Mouse (Mus musculus): ENCODE data around the gene Ago4.
"Not testable (repeated sequence)": the region's sequence is repeated elsewhere in the genome, so short reads cannot be mapped to it uniquely, and the experiment has no call there.

Gene Ago4

DNA sequence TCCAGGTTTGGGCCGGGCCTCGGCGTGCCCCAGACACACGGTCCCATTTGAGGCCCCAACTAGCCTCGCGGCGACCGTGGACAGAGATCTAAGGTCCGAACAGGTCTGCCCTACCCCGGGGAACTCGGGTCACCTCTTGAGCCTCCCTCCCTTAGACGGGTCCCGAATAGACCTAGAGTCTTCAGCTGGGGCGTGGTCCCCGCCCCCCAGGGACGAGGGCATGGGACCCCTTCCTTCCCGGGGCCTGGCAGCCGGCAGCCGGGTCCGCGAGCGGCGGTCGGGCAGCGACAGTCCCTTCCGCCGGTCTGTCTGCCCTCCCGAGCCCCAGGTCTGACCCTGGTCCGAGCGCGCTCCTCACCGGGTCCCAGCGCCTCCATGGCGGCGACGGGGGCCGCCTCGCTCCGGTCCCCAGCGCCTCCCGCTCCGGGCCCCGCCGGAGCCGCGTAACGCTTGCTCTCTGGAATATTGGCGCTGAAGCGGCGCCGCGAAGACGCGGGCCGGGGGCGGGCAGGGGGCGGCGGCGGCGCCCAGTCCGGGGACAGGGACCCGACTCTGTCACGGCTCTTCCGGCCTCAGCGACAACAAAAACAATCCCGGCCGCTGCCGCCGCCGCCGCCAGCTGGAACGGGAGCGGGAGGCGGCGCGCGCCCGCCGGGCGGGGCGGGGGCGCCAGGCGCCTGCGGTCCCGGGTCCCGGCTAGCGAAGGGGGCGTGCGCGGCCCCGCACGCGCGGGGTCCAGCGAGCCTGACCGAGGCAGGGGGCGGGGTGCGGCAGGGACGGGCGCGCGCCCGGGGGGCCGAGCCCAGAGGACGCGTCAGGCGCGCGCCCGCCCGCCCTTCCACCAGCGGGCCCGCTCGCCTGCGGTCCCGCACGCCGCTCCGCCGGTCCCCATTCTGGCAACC, at the start of gene Ago4:
Gene Ago4 (minus strand): TSS at position 646 of the 902 bp plus-strand sequence.
- peak; percentile 32 to 60 for DNase-seq (ENCODE audit: low spot score in 2 of 2)

DNA sequence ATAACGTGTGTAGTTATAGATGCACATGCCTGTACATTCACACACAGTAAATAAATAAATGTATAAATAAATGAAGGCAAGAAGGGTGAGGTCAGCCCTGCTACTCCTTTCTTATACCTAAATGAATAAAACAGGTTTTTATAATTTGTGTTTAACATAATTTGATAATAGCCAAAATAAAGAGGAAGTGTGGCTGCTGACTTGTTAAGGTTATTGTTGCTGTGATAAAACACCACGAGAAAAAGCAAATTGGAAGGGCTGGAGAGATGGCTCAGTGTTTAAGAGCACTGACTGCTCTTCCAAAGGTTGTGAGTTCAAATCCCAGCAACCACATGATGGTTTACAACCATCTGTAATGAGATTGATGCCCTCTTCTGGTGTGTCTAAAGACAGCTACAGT, 45.8 kb upstream of the Ago4 start:
- DNase-seq (ENCODE audit: low spot score in 2 of 2), result no peak

DNA sequence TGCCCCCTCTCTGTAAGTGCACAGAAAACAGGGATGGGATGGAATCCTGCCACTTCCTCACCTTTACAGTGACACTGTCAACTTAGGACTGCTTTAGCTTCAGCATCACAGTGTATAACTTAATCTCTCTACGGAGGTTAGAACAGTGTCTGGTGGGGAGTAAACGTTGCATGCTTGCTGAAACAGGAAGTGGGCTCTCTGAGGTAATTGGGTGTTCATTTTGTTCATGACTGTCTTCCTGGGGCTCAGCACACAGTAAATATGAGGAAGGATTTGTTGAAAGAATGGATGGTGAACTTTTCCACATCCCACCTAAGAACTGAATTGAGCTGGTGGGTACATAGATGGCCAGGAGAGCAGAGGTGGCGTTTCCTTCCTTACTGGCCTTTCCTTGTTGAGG, 44.6 kb upstream of the Ago4 start:
- no peak for DNase-seq (ENCODE audit: low spot score in 2 of 2)

DNA sequence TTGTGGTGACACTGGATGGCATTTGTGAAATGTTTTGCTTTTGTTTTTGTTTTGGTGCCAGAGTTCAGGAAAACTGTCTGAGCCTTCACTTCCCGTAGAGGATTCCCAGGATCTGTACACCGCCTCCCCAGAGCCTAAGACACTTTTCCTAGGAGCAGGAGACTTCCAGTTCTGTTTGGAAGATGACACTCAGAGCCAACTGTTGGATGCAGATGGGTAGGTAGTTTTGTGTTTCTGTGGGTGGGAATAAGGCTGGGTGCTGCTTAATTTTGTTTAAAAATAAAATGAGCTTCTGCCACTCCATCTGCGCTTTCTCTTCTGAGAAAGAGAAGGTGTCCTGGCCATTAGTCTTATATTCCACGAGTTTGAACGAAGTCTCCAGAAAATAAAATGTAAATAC, 43.0 kb upstream of the Ago4 start:
- DNase-seq (ENCODE audit: low spot score in 2 of 2), result no peak

DNA sequence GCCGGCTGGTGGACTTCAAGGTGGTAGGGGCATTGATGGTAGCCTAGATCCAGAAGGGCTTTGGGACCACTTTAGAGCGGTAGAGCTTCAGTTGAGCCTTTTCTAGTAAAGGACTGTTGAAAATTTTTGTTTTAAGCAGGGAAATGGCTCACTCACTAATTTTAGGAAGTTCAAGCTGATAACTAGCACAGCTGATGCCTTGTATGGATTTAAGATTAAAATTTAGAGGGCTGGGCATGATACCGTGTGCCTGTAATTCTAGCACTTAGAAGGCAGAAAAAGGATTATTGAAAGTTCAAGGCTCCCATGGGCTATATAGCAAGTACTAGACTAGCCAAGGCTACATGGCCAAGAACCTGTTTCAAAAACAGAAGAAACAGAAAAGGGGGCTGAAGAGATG, 36.5 kb upstream of the Ago4 start:
- no peak for DNase-seq (ENCODE audit: low spot score in 2 of 2)

DNA sequence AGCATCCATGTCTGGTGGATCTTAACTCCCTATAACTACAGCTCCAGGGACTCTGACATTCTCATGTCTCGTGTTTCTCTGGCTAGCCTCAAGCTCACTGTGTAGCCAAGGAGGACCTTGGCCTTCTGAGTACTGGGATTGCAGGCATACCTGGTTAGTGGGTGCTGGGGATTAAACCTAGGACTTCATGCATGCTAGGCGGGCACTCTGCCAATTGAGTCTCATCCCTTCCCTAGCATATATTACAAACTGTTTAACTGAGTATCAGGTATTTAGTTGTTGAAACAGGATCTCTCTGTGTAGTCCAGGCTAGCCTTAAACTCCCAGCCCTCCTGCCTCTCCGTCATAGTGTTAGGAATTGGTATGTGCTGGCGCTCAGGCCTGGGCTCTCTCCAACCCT, 34.0 kb upstream of the Ago4 start:
- no peak for DNase-seq (ENCODE audit: low spot score in 2 of 2)

DNA sequence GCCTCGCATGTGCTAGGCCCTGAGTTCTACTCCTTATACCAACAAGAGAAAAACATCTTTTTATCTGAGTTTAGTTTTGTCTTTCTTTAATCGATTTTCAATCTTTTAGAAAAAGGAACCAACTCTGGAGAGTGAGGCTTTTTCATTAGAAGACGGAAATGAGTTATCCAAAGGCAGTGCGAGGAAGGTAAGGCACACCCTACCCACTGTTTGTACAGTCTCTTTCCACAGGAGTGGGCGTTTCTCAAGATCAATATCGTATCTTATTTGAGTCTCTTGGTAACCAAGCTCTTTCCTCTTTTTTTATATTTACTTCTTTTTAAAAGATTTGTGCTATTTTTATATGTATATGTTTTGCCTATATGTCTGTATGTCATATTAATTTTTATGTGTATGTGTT, 30.5 kb upstream of the Ago4 start:
- DNase-seq (ENCODE audit: low spot score in 2 of 2), result no peak

DNA sequence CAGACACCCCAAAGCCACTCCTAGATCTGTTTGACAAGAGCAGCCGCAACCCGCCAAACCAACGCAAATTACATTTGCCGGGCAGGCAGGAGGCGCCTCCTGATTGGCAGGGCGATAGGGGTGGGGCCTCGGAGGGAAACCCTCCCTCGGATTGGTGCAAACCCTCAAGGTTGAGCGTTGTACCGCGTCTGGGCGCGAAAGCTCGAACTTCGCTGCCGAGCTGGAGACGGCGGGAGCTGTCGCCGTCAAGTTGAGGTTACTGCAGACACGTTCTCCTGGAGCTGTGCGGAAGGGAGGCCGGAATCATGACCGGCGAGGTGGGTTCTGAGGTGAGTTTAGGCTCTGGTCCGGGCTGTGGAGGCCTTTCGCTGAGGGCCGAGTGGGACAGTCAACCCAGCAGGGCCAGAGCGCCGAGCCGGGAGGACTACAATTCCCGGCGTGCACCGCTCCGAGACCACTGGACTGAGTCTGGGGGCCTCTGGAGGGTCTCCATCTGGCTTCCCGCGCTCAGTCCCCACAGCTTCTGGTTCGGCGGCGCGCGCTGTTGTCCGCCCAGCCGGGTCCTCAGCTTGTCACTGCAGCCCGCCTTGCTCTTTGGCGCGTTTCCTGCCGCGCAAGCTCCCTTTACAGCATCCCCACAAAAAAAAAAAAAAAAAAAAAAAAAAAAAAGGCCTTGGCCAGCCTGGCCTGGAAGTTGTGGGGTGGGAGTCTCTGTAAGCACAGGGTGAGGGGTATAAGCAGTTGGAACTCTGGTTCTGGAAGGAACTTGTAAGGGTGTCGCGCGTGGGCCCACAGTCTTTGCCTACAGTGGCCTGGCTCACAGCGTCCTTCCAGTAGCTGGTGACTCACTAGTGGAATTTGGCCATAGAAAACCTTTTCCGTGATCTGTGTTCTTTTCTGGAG, 23.8 kb upstream of the Ago4 start, which contains the start of gene Clspn:
Gene Clspn (plus strand): TSS at position 127 of the 903 bp plus-strand sequence.
- peak; percentile 75 to 85 for DNase-seq (ENCODE audit: low spot score in 2 of 2)

DNA sequence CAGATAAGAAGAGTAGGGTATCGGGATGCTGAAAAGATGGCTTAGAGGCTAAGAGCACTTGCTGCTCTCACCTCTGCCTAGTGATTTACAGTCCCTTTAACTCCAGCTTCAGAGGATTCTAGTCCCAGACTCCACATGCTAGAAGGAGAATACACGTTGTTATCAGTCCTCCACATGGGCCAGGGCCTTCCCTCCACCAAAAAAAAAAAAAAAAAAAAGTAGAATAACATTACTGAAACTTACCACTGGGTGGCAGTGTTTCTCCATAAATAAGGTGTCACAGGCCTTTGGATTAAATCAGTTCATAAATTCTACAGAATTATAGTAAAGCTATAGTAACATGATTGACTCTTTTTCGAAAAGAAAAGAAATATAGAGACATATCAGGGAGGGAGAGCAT, 21.2 kb upstream of the Ago4 start:
- no peak for DNase-seq (ENCODE audit: low spot score in 2 of 2)

DNA sequence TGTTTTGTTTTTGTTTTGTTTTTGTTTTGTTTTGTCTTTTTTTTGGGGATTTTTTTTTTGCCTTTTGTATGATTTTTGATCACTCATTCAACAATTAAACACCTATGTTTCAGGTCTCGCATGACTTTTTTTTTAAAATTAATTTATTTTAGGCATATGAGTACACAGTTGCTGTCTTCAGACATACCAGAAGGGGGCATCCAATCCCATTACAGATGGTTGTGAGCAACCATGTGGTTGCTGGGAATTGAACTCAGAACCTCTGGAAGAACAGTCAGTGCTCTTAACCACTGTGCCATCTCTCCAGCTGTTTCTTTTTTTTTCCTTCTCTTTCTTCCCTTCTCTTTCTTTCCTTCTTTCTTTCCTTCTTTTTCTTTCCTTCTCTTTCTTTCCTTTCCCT, 20.4 kb upstream of the Ago4 start:
- DNase-seq (ENCODE audit: low spot score in 2 of 2), result no peak

DNA sequence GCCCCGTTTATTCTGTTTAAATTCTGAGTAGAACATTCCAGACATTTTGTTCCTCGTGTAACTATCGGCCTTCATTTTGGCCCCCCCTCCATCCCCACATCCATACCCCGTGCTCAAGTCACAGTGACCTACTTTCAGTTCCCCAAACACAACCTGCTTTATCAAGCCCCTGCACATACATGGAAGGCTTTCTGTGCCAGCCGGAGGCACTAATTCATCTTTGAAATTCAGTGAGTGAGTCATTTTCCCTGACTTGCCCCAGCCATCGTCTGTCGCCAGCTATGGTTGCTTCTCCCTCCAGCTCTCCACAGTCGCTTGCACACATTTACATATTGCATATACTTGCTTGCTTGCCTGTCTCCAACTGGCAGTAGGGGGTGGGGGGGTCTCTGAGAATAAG, 19.8 kb upstream of the Ago4 start:
- peak; percentile 17 to 34 for DNase-seq (ENCODE audit: low spot score in 2 of 2)

DNA sequence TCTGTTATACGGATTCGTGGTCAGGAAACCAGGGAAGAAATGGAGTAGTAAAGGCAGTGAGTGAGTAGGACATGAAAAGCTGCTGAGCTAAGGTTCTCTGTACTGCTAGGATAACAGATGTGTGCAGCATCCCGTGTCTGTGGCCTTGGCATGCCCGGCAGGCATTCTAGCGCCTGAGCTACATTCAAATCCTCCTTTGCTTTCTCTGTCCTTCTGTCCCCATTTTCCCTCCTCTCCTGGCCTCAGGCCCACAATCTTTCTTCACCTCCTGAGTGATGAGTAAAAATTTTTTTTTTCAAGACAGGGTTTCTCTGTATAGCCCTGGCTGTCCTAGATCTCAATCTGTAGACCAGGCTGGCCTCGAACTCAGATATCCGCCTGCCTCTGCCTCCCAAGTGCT, 18.9 kb upstream of the Ago4 start:
- DNase-seq (ENCODE audit: low spot score in 2 of 2), result no peak

DNA sequence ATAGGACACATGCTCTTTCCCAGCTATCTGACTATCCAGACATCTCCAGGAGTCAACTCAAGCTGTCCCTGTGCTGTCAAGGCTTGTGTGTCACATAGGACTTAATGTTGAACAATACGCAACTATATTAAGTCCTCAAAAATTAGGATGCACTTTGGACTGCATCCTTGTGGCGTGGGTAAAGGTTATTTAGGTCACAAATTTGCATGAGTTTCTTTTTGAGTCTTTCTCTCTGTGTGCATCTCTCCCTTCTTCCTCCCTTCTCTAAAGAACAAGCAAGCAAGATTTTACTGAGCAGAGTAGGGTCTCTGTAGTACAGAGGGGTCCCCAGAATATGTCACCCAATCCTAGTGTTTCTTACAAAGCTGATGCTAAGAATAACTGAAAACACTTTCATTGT, 12.9 kb upstream of the Ago4 start:
- DNase-seq (ENCODE audit: low spot score in 2 of 2), result no peak

DNA sequence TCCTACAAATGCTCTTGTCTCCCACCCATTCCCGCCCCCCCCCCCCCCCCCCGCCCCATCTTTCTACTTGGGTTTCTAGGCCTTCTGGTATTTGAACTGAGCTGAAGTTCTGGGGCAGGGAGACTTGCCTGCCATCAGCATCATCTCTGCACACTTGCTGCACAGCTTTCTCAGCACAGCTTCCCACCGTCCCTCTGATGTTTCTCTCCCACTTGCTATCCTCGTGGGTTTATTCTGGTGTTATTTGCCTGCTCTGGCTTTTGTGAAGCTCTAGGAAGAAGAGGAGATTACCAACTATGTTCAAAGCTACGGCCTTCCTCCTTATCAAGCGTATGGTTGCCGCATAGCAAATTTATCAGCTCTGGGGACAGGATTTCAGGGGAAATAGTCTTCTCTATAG, 12.4 kb upstream of the Ago4 start:
- no peak for DNase-seq (ENCODE audit: low spot score in 2 of 2)

DNA sequence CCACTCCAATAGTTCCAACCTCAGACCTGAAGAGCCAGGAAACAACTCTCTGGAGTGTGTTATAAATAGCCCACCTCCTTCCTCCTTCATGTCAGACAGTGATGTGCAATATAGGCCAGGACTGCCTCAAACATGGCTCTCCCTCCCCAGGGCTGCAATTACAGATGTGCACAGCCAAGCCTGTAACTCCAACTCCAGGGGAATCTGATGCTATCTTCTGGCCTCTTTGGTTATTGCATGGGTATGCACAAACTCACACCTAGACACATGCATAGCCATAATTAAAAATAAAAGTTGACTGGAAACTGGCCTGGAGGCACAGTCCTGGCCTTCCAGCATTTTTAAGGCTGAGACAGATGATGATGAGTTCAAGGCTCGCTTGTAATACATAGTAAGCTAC, 11.7 kb upstream of the Ago4 start:
- no peak for DNase-seq (ENCODE audit: low spot score in 2 of 2)

DNA sequence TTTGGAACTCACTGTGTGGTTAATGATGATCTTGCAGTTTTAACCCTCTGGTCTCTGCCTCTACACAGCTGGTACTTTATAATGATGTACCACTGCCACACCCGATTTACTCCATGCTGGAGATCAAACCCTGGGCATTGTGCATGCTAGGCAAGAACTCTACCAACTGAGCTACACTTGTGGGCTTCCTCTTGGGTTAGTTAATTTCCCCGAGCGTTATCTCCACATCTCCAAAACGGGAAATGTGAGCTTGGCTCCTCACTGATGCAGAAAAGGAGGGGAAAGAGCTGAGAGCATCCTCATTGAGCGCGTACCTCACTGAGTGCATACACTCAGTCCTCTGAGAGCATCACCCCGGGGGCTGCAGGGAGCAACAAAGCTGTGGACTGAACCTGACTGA, 9.6 kb upstream of the Ago4 start:
- no peak for DNase-seq (ENCODE audit: low spot score in 2 of 2)

DNA sequence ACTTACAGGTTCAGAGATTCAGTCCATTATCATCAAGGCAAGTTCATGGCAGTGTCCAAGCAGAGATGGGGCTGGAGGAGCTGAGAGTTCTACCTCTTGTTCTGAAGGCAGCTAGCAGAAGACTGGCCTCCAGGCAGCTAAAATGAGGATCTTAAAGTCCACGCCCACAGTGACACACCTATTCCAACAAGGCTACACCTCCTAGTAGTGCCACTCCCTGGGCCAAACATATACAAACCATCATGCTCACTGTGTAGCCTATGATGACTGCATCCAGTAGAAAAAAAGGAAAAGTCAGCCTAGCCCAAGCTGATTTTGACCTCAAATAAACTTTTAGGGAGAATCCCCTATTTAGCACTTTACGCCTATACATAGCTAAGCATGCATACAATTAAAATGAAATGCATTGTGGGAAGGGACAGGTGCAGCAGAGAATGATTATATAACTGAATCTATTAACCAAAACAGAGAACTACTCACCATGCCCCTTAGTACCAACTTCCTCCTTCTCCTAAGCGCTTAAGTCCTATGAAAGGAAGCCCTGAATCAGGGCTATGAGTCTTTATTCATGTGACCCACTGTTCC, 7.3 kb upstream of the Ago4 start:
- DNase-seq (ENCODE audit: low spot score in 2 of 2), result no peak

DNA sequence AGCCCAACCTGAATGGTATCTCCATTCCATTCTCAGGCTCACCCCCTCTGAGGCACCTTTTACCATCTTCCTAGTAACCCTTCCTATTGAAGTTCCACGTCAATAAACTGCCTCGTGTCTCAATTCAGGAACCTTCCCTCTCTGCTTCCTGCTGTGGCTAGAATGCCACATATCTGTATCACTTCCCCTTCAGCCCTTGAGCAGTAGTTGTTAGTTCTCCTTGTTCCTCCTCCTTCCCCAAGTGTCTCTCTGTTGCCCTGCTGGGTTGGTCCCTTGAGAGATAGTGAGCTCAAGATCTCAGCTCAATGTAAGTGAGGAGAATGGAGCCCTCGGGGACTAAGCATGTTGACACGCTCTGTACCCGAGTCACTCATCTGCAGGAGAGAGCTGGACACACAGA, 3.6 kb upstream of the Ago4 start:
- no peak for DNase-seq (ENCODE audit: low spot score in 2 of 2)

DNA sequence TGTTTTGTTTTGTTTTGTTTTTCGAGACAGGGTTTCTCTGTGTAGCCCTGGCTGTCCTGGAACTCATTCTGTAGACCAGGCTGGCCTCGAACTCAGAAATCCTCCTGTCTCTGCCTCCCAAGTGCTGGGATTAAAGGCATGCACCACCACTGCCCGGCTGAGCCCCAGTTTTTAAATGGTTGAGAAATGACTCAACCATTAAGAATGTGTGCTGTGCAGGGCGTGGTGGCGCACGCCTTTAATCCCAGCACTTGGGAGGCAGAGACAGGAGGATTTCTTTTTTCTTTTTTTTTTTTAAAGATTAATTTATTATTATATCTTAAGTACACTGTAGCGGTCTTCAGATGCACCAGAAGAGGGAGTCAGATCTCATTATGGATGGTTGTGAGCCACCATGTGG, 2.4 kb upstream of the Ago4 start:
- DNase-seq (ENCODE audit: low spot score in 2 of 2), result not testable (repeated sequence)

DNA sequence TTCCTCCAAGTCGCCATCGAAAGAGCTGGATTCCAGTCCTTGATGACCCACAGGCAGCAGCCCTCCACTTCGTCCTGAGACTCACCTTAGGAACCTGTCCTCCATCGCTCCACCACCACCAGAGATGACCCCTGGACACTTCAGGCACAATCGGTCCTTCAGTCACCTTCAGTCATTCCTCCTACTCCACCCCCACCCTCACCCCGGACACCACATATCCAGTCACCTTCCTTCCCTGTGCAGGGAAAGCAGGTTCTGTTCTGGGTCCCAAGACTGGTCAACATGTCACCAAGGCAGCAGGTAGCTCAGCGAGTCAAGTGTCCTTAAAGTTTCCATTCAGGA, 428 bp upstream of the Ago4 start:
- peak in 1 of 2 experiments; percentile 13 for DNase-seq (ENCODE audit: low spot score in 2 of 2)

DNA sequence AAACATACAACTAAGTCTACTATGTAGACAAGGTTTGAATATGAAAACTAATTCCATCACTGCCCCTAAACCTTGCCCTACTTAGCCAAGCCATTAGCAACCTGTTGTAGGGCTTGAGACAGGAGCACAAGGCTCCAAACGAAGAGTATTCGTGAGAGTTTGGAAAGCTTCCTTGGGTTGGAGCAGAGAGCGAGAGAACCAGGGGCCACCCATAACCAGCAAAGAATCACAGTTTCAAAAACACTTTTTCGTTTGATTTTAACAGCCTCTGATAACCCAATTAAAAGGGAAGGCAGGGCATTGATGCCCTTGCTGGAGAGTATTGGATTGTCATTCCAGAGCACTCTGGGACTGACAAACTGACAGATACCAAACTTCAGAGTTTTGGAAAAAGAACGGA, 980 bp downstream of the Ago4 start:
- no peak for DNase-seq (ENCODE audit: low spot score in 2 of 2)

DNA sequence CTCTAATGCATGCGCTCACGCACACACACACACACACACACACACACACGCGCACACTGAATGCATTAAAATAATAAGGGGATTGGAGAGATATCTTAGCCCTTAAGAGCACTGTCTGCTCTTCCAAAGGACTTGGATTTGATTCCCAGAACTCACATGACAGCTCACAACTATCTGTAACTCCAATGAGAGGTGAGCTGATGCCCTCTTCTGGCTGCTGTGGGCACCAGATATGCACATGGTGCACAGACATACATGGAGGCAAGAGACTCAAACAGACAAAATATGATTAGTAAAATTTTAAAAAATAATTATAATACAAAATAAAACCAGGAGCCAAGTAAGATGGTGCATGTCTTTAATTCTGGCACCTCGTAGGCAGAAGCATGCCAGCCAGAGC, 6.4 kb downstream of the Ago4 start:
- no peak for DNase-seq (ENCODE audit: low spot score in 2 of 2)

DNA sequence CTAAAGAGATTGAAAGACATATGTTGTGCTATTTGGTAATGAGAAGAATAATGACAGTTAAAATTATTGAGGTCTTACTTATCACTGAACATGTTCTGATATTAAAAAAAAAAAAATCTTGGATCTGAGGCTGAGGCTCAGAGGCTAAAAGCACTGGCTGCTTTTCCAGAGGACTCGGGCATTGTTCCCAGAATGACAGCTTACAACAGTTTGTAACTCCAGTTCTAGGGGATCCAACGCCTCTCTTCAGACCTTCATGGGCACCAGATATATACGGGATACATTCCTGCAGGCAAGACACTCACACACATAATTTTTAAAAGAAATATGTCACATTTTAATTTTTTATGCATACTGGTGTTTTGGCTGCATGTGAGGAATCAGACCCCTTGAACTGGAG, 7.1 kb downstream of the Ago4 start:
- DNase-seq (ENCODE audit: low spot score in 2 of 2), result no peak
